39 mouse cellular contexts compared by ENCODE assay signal in the genomic region with DNA sequence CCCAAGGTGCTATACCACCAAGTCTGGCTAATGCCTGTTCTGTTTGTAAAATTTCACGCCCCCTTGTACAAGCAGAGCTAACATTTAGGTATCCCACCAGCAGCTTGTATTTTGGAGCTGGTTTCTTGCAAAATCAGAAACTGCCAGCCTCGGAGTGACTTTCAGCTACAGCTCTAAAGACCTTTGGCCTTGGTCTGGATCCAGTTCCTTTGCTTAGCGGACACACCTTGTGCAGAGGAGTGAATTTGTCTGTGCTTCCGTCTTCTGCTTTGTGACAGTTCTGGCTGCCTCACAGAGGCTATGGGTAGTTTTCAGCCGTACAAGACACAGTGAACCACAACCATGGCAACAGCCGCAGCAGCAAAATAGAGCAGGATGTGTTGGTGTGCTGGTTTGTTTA. TPM values are rescaled to one million over a fixed set of nuclear protein-coding genes. Genes with fewer than 3 reads are reported as not detected.
DNase-seq lines count a peak whose midpoint lies in the region; ATAC-seq and TF ChIP-seq lines count a peak whose summit lies in the region.
"Had no signal": no experiment of that assay in that cellular context is flagged by ENCODE, and none has a peak within 500 bp of the region (broad histone marks: within the 10 kb centered on the region; RNA-seq: fewer than 3 reads in every experiment).

No protein-coding gene starts in this region.

- peak; percentile 14 for DNase-seq in kidney, adult 11 months
- DNase-seq in kidney, postnatal 10 days, result no peak
- peak; percentile 8 for DNase-seq in liver, adult 2 months (ENCODE audit: extremely low read depth, low read depth, low spot score)
- DNase-seq in kidney, postnatal 36 days, result peak; percentile 61
- no peak for DNase-seq in lung, adult 18-20 months
- DNase-seq in cerebellum, postnatal 25 days, result no peak
- DNase-seq: cerebellum, adult 11 months; cerebellum, adult 9-11 months; forebrain, postnatal 0 days; heart, adult 2 months; liver, postnatal 0 days; lung, postnatal 4 days; right cerebral cortex, adult 18-20 months; thymus, postnatal 4 days had no signal

- no peaks in the 10 kb centered on the region for H3K9me3 ChIP-seq in liver, embryonic 12.5 days (replicated peaks)
- H3K9me3 ChIP-seq: embryonic facial prominence, embryonic 13.5 days; heart, embryonic 12.5 days; limb, embryonic 12.5 days; midbrain, embryonic 12.5 days; neural tube, embryonic 12.5 days had no signal

- 59% methylated on average over 6 of the region's 6 CpGs for WGBS in liver, adult 2 months
- WGBS in liver, embryonic 12.5 days (ENCODE audit: insufficient replicate concordance), result 73% methylated on average over 6 of the region's 6 CpGs

- TF ChIP-seq POLR2A in liver, adult 2 months (IDR thresholded peaks at IDR 0.05; ENCODE audit: extremely low read depth, insufficient read depth, low read length), result no peak

- H3K4me1 ChIP-seq in liver, adult 2 months (ENCODE audit: control insufficient read depth, insufficient read depth, low read length), result no peaks in the 10 kb centered on the region
- no peaks in the 10 kb centered on the region for H3K4me1 ChIP-seq in liver, embryonic 12.5 days
- H3K4me1 ChIP-seq: embryonic facial prominence, embryonic 13.5 days; heart, embryonic 12.5 days; limb, embryonic 12.5 days; megakaryocyte, embryonic 14.5 days; neural tube, embryonic 12.5 days had no signal

- no peak overlapping the region for H3K27ac ChIP-seq in liver, adult 2 months (replicated peaks; ENCODE audit: insufficient read depth, low read depth, low read length)
- H3K27ac ChIP-seq in liver, embryonic 12.5 days, result no peak overlapping the region
- H3K27ac ChIP-seq: embryonic facial prominence, embryonic 13.5 days; heart, adult 2 months; layer of hippocampus, adult 2 months; left cerebral cortex, adult 2 months; limb, embryonic 12.5 days; midbrain, embryonic 12.5 days; neural tube, embryonic 12.5 days had no signal

- no peaks in the 10 kb centered on the region for H3K79me2 ChIP-seq in liver, adult 2 months (ENCODE audit: control insufficient read depth, insufficient read depth, low read length)

- no peak overlapping the region for H3K4me2 ChIP-seq in liver, embryonic 12.5 days
- H3K4me2 ChIP-seq: embryonic facial prominence, embryonic 13.5 days; heart, embryonic 12.5 days; limb, embryonic 12.5 days; liver, embryonic 11.5 days; midbrain, embryonic 12.5 days; neural tube, embryonic 12.5 days had no signal

- TF ChIP-seq CTCF in liver, adult 2 months (IDR thresholded peaks at IDR 0.05; ENCODE audit: low read depth, low read length), result no peak

- no peak for ATAC-seq in liver, embryonic 12.5 days
- ATAC-seq: forebrain, postnatal 0 days; hindbrain, embryonic 16.5 days; liver, postnatal 0 days; lung, postnatal 0 days; Patski had no signal

- no peak overlapping the region for H3K4me3 ChIP-seq in liver, adult 2 months (ENCODE audit: insufficient read depth, low read depth, low read length)
- H3K4me3 ChIP-seq in liver, embryonic 12.5 days, result no peak overlapping the region
- H3K4me3 ChIP-seq: embryonic facial prominence, embryonic 13.5 days; heart, adult 2 months; heart, embryonic 12.5 days; layer of hippocampus, adult 2 months; left cerebral cortex, adult 2 months; limb, embryonic 12.5 days; megakaryocyte, embryonic 14.5 days; midbrain, embryonic 12.5 days; myocyte; neural tube, embryonic 12.5 days had no signal

- H3K27me3 ChIP-seq in liver, adult 2 months (ENCODE audit: control insufficient read depth, insufficient read depth, low read length), result no peaks in the 10 kb centered on the region
- no peaks in the 10 kb centered on the region for H3K27me3 ChIP-seq in liver, embryonic 12.5 days (replicated peaks)
- H3K27me3 ChIP-seq: embryonic facial prominence, embryonic 13.5 days; heart, embryonic 12.5 days; limb, embryonic 12.5 days; midbrain, embryonic 12.5 days; neural tube, embryonic 12.5 days had no signal

- no peak overlapping the region for H3K9ac ChIP-seq in liver, adult 2 months (ENCODE audit: low read depth, low read length)
- no peak overlapping the region for H3K9ac ChIP-seq in liver, embryonic 12.5 days
- H3K9ac ChIP-seq: embryonic facial prominence, embryonic 13.5 days; forebrain, postnatal 0 days; heart, embryonic 12.5 days; limb, embryonic 12.5 days; liver, postnatal 0 days; midbrain, embryonic 12.5 days; neural tube, embryonic 12.5 days had no signal

- H3K36me3 ChIP-seq in liver, adult 2 months (ENCODE audit: control insufficient read depth, insufficient read depth, low read length), result no peaks in the 10 kb centered on the region
- no peaks in the 10 kb centered on the region for H3K36me3 ChIP-seq in liver, embryonic 12.5 days
- H3K36me3 ChIP-seq: embryonic facial prominence, embryonic 13.5 days; heart, embryonic 12.5 days; limb, embryonic 12.5 days; midbrain, embryonic 12.5 days; neural tube, embryonic 12.5 days had no signal

RNA-seq across cellular contexts. Expression of a gene that starts 27.9 kb away (rescaled TPM):
- total RNA-seq in liver, adult 2 months (2014; rRNA removed), result not detected in 2 replicates
- polyA plus RNA-seq in liver, adult 2 months (2012; rRNA removed), result not detected in 2 replicates
- polyA plus RNA-seq in liver, embryonic 12.5 days (2016; fragmentation: Nextera tagmentation; extraction: Ambion mirVana), result not detected in 2 replicates
- total RNA-seq: common myeloid progenitor, adult 5-6 weeks; forebrain, postnatal 0 days; gastrocnemius, adult 8-10 months; gastrocnemius, postnatal 4 days; heart, adult 2 months; hematopoietic stem cell, adult 5-6 weeks; layer of hippocampus, adult 2 months; layer of hippocampus, postnatal 14 days; MEL; midbrain, postnatal 0 days had no signal
- polyA plus RNA-seq: embryonic facial prominence, embryonic 13.5 days; forebrain, embryonic 11.5 days; forebrain, postnatal 0 days; heart, adult 2 months; heart, embryonic 12.5 days; heart, postnatal 0 days; intestine, embryonic 14.5 days; limb, embryonic 12.5 days; liver, embryonic 11.5 days; liver, postnatal 0 days; midbrain, embryonic 12.5 days; myocyte; Patski; testis, adult 2 months had no signal

RNA-seq across cellular contexts. Expression of a gene that starts 39.7 kb away (rescaled TPM):
- total RNA-seq in liver, adult 2 months (2014; rRNA removed), result 33.4 and 42.0 TPM in 2 replicates
- polyA plus RNA-seq in liver, adult 2 months (2012; rRNA removed), result 7.3 and 9.1 TPM in 2 replicates
- 58.9 and 62.1 TPM in 2 replicates for polyA plus RNA-seq in liver, embryonic 12.5 days (2016; fragmentation: Nextera tagmentation; extraction: Ambion mirVana)

RNA-seq across cellular contexts. Expression of a gene that starts 45.9 kb away (rescaled TPM):
- total RNA-seq in liver, adult 2 months (2014; rRNA removed), result 4.0 and 6.1 TPM in 2 replicates
- polyA plus RNA-seq in liver, adult 2 months (2012; rRNA removed), result 4.6 and 4.7 TPM in 2 replicates
- polyA plus RNA-seq in liver, embryonic 12.5 days (2016; fragmentation: Nextera tagmentation; extraction: Ambion mirVana), result 4.1 and 4.3 TPM in 2 replicates

Comparison
In these comparisons a context has a peak if more than half of its experiments do, and no peak if none do; other contexts are left out.
1. DNase-seq: peak in kidney, adult 11 months (single experiment), liver, adult 2 months (single experiment) and kidney, postnatal 36 days (2 of 2); none in kidney, postnatal 10 days (single experiment), lung, adult 18-20 months (0 of 2) and cerebellum, postnatal 25 days (0 of 2).